Mouse (Mus musculus): Measurements from ENCODE around the gene Lmo2.

- TF ChIP-seq POLR2A (IDR thresholded peaks at IDR 0.05; ENCODE audit: low read depth, low read length), result no peak
- TF ChIP-seq CTCF (conservative IDR thresholded peaks at IDR 0.05; ENCODE audit: insufficient read depth, insufficient read length, low read depth, low read length), result no peak
Observed at GRCm38 (mm10) chr2:103926586-103927113, 31.1 kb upstream of the Lmo2 start.

Data from kidney, adult 2 months (tissue).